Mouse (Mus musculus): ENCODE data around the gene Myo1f. TPM values are rescaled to one million over a fixed set of nuclear protein-coding genes. Genes with fewer than 3 reads are reported as not detected.
"Not testable (repeated sequence)": the region's sequence is repeated elsewhere in the genome, so short reads cannot be mapped to it uniquely, and the experiment has no call there.

Myo1f gene
- polyA plus RNA-seq, 1 experiment, result 18.6 TPM

DNA sequence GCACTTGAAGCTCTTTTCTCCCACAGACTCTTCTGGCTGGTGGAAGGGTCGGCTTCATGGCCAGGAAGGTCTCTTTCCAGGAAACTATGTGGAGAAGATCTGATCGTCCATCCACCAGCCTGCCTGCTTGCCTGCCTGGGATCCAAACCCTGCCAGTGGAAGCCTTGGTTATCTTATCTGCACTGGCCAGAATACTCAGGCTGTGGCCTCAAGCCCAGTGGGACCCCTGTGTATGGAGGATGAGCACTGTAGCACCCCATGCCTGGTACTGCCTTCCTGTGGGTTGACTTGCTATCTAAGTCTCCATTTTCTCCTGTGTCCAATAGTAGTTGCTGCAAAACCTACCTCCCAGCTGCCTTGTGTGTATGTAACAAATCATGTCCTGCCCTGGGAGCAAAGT lies 51.8 kb downstream of the Myo1f start:
- WGBS, result 74% methylated on average over 2 of the region's 2 CpGs
- Histone ChIP-seq H3K4me3 (replicated peaks; ENCODE audit: extremely low read depth, low read depth, low read length) (no peak overlapping the region), H3K4me1 (ENCODE audit: control insufficient read depth, insufficient read depth, low read length) (no peaks in the 10 kb centered on the region; the same call in 1 of the 2 replicates)
- no peak for DNase-seq
- TF ChIP-seq CTCF (IDR thresholded peaks at IDR 0.05; ENCODE audit: insufficient read depth, low read length) (no peak), POLR2A (IDR thresholded peaks at IDR 0.05; ENCODE audit: borderline replicate concordance, extremely low read depth, low read depth, low read length) (no peak)

DNA sequence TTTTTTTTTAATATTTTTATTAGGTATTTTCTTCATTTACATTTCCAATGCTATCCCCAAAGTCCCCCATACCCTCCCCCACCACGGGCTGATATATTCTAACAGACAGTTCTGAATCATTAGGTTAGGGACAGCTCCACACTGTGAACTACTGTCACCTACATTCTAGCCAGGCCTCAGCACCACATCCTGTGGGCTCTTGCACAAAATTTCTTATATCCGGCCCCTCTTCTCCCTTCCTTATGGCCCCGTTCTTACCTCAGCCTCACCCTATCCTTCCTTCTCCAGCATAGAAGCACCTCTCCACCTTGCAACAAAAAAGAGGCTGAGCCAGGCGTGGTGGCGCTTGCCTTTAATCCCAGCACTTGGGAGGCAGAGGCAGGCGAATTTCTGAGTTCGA lies 55.0 kb downstream of the Myo1f start:
- no peak for TF ChIP-seq POLR2A (IDR thresholded peaks at IDR 0.05; ENCODE audit: borderline replicate concordance, extremely low read depth, low read depth, low read length)
- TF ChIP-seq CTCF (IDR thresholded peaks at IDR 0.05; ENCODE audit: insufficient read depth, low read length), result no peak
- no peak for DNase-seq
- no peaks in the 10 kb centered on the region; the same call in 1 of the 2 replicates for H3K4me1 ChIP-seq (ENCODE audit: control insufficient read depth, insufficient read depth, low read length)
- H3K4me3 ChIP-seq (replicated peaks; ENCODE audit: extremely low read depth, low read depth, low read length), result no peak overlapping the region
- 85% methylated on average over 7 of the region's 7 CpGs for WGBS

DNA sequence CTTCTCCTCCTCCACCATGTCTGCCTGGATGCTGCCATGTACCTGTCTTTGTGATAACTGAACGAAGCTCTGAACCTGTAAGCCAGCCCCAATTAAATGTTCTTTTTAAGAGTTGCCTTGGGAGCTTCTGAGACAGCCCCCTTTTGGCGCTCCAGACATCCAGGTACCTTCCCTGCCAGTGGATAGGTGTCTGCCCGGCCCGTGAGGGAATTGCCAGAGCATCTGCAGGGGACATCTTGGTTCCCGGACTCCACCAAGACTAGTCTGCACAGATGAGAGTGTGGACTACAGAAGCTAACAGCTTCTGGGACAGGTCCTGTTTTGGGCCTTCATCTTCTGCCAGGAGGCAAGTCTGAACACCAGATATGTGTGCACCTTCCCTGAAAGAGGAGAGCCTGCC lies 58.2 kb downstream of the Myo1f start:
- 83% methylated on average over 5 of the region's 5 CpGs for WGBS
- DNase-seq; H3K4me1 ChIP-seq (ENCODE audit: control insufficient read depth, insufficient read depth, low read length); H3K4me3 ChIP-seq (replicated peaks; ENCODE audit: extremely low read depth, low read depth, low read length): not testable (repeated sequence)

DNA sequence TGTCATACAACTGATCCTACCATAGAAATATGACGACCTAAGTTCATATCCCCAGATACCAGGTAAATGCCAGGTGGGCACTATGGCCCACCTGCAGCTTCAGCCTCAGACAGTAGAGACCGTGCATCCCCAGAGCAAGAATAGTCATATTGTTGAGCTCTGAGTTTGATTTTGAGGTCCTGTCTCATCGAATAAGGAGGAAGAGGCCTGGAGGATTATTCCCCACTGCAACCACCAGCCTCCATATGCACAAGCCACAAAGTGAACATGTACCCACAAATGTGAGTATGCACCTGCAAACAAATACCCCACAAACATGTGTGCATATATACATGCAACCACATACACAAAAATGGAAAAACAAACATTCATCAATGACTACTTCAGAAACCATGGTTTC lies 71.8 kb downstream of the Myo1f start:
- Histone ChIP-seq H3K4me3 (replicated peaks; ENCODE audit: extremely low read depth, low read depth, low read length) (no peak overlapping the region), H3K4me1 (ENCODE audit: control insufficient read depth, insufficient read depth, low read length) (peaks cover 9% of the 10 kb centered on the region)
- WGBS, result 87% methylated on average over 3 of the region's 3 CpGs
- DNase-seq, result no peak
- TF ChIP-seq CTCF (IDR thresholded peaks at IDR 0.05; ENCODE audit: insufficient read depth, low read length) (no peak), POLR2A (IDR thresholded peaks at IDR 0.05; ENCODE audit: borderline replicate concordance, extremely low read depth, low read depth, low read length) (no peak)

DNA sequence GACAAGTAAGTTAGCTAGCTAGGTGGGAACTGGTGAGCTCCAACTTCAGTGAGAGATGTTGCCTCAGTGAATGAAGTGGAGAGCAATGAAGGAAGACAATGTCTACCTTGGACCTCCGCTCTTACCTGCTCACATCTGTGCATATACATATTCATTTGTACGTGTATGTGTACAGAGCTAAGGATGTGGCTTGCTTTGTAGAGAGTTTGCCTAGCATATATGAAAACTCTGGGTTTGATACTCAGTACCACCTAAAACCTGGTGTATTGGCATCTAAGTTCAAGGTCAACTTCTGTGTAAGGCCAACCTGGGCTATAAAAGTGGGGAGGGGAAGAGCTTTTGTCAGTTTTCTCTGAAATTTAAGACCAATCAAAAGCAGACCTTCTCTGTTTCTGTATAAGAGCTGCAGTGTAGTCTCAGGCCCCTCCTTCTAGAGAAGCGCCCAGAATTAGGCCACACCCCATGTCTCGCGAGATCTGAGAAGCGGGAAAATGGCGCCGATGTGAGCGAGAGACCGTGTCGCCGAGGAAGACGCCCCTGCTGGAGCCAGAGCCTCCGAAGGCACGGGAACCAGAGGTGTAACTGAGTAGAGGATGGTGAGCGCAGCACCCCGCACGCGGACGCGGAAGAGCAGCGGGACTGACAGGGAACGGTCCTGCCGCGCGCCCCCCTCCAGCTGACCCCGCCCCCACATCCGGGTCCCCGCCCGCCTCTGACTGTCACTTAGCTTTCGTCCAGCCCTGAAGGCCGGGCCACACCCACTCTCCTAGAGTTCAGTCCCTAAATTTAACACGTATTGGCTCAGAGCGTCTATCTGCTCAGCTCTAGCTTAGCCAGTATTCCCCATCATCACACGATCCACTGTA lies 73.3 kb downstream of the Myo1f start, which contains the start of gene Zfp414:
TSS of gene Zfp414 (plus strand) at position 470 of the 866 bp plus-strand sequence.
- WGBS, result 2% methylated on average over 33 of the region's 35 CpGs
- peaks cover 9% of the 10 kb centered on the region for H3K4me1 ChIP-seq (ENCODE audit: control insufficient read depth, insufficient read depth, low read length)
- H3K4me3 ChIP-seq (replicated peaks; ENCODE audit: extremely low read depth, low read depth, low read length), result peak within 1 kb of the TSS; percentile 100
- TF ChIP-seq POLR2A (IDR thresholded peaks at IDR 0.05; ENCODE audit: borderline replicate concordance, extremely low read depth, low read depth, low read length) (peak; percentile 89; the same call in 1 of the 2 replicates), CTCF (IDR thresholded peaks at IDR 0.05; ENCODE audit: insufficient read depth, low read length) (no peak)
- peak; percentile 94 for DNase-seq

DNA sequence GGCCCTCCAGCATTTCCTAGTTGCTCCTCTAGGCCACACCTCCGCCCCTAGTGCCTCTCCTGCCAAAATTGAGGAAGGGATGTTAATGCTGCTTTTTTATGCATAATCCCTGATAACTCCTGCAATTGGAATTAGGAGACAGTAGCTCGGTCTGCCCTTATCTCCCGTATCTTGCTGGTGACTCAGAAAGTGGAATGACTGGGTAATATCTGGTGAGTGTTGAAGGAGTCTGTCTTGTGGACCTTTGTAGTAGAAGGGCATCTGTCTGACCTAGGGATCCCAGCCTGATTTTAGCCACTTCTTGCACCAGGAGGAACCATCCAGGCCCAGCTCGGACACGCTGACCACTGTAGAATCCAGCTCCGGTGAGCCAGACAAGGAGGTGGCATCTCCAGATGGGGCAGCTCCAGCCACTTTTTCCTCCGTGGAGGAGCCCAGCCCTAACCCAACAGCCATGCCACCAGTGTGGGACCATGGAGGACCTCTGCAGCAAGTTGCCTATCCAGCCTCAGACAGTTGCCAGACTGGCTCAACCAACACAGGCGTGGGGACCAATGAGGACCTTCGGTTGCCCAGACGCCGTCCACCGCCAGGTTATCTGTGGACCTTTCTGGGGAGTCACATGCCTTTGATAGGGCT lies 74.1 kb downstream of the Myo1f start:
- DNase-seq, result no peak
- WGBS, result 51% methylated on average over 12 of the region's 12 CpGs
- Histone ChIP-seq H3K4me1 (ENCODE audit: control insufficient read depth, insufficient read depth, low read length) (peaks cover 9% of the 10 kb centered on the region), H3K4me3 (replicated peaks; ENCODE audit: extremely low read depth, low read depth, low read length) (peak overlapping the region; percentile 100)
- TF ChIP-seq CTCF (IDR thresholded peaks at IDR 0.05; ENCODE audit: insufficient read depth, low read length), result no peak
- TF ChIP-seq POLR2A (IDR thresholded peaks at IDR 0.05; ENCODE audit: borderline replicate concordance, extremely low read depth, low read depth, low read length), result no peak

DNA sequence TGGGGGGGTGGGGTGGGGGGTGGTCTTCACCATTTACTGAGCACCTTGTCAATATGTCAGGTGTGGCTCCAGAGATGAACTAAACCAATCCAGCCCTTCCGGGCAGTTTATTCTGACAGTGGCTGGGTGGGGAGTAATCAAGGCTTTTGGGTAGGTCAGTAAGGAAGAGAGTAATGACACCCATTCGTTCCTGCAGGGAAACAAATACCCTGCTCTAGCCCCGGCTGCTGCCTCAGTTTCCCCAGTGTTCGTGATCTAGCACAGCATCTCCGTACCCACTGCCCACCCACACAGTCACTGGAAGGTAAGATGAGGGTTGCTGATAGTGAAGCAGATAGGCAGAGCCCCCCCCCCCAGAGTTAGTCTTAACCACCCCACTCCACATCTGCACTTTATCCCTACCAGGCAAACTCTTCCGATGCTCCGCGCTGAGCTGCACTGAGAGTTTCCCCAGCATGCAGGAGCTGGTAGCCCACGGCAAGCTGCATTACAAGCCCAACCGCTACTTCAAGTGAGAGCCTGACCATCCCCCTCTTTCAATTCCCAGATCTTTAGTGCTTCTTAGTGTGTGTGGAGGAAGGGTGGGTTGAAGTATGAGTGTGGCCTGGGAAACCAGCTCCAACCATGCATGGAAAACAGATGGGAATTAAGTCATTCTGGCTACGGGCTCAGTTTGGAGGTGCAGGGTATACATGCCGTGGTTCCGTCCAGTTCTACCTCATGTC lies 74.8 kb downstream of the Myo1f start:
- DNase-seq, result no peak
- WGBS, result 79% methylated on average over 13 of the region's 13 CpGs
- H3K4me1 ChIP-seq (ENCODE audit: control insufficient read depth, insufficient read depth, low read length), result peaks cover 9% of the 10 kb centered on the region
- H3K4me3 ChIP-seq (replicated peaks; ENCODE audit: extremely low read depth, low read depth, low read length), result no peak overlapping the region
- TF ChIP-seq CTCF (IDR thresholded peaks at IDR 0.05; ENCODE audit: insufficient read depth, low read length), result no peak
- TF ChIP-seq POLR2A (IDR thresholded peaks at IDR 0.05; ENCODE audit: borderline replicate concordance, extremely low read depth, low read depth, low read length), result no peak

DNA sequence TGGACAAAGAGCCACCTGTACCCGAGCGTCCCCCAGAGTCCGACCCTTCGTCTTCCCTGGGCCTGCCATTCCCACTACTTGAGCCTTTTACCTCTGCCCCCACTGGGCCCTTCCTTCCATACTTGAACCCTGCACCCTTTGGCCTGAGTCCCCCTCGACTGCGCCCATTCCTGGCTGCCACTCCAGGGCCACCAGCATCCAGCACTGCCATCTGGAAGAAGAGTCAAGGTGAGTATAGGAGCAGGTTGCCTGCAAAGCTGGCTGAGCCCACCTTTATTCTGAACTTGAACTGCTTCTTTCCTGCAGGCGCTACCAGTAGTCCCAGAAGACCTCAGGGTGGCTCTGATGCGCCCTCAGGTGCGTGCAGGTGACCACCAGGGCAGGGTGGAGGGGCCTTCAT lies 75.7 kb downstream of the Myo1f start:
- no peak for DNase-seq
- TF ChIP-seq POLR2A (IDR thresholded peaks at IDR 0.05; ENCODE audit: borderline replicate concordance, extremely low read depth, low read depth, low read length), result no peak
- no peak for TF ChIP-seq CTCF (IDR thresholded peaks at IDR 0.05; ENCODE audit: insufficient read depth, low read length)
- WGBS, result 94% methylated on average over 9 of the region's 9 CpGs
- peaks cover 9% of the 10 kb centered on the region for H3K4me1 ChIP-seq (ENCODE audit: control insufficient read depth, insufficient read depth, low read length)
- no peak overlapping the region for H3K4me3 ChIP-seq (replicated peaks; ENCODE audit: extremely low read depth, low read depth, low read length)

DNA sequence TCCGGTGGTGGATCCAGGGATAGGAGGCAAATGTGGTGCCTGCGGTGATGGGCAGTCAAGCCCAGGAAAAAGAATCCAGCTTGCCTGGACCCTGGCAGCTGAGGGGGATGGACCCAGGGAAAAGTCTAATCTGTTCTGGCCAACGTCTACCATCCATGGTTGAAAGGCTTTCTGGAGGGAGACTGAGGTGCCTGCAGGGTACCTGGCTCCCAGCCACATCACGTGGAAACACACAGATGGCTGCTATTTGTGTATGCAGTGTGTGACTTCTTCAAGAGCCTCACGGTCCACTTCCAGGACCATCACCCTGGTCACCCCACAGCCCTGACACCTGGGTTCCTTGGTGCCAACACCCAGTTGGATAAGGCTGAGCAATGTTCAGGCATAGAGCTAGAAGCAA lies 76.3 kb downstream of the Myo1f start:
- 78% methylated on average over 5 of the region's 5 CpGs for WGBS
- Histone ChIP-seq H3K4me3 (replicated peaks; ENCODE audit: extremely low read depth, low read depth, low read length) (no peak overlapping the region), H3K4me1 (ENCODE audit: control insufficient read depth, insufficient read depth, low read length) (peaks cover 9% of the 10 kb centered on the region)
- no peak for DNase-seq
- TF ChIP-seq CTCF (IDR thresholded peaks at IDR 0.05; ENCODE audit: insufficient read depth, low read length) (no peak), POLR2A (IDR thresholded peaks at IDR 0.05; ENCODE audit: borderline replicate concordance, extremely low read depth, low read depth, low read length) (no peak)
